In genomic region chr3:101206172-101206571, GRCm38 (mm10) we compare ENCODE assay signal across 8 mouse cellular contexts.
DNase-seq lines count a peak whose midpoint lies in the region; ATAC-seq and TF ChIP-seq lines count a peak whose summit lies in the region.
"Not testable (repeated sequence)": the region's sequence is repeated elsewhere in the genome, so short reads cannot be mapped to it uniquely, and the experiment has no call there.

No protein-coding gene starts in this region.

- not testable (repeated sequence) for TF ChIP-seq CTCF in layer of hippocampus, adult 2 months (conservative IDR thresholded peaks at IDR 0.05)

- not testable (repeated sequence) for H3K4me3 ChIP-seq in layer of hippocampus, adult 2 months

- ATAC-seq in frontal cortex, adult (ENCODE audit: low TSS enrichment) = 0 out of 2 replicates have a peak, but pooled peaks have one; percentile 62

- peak; percentile 46 to 49 for DNase-seq in B cell, adult 2 months
- DNase-seq in T-cell, adult 2 months (ENCODE audit: low spot score) = peak; percentile 15
- peak; percentile 46 to 52 for DNase-seq in adrenal gland, postnatal 36 days
- DNase-seq in heart, postnatal 4 days = peak; percentile 21
- DNase-seq in layer of hippocampus, adult 2 months (ENCODE audit: low spot score in 2 of 2) = peak; percentile 29 to 36
- DNase-seq in right cerebral cortex, postnatal 14 days = peak; percentile 10
- DNase-seq in urinary bladder, postnatal 14 days (ENCODE audit: low spot score) = peak; percentile 26

- H3K27ac ChIP-seq in layer of hippocampus, adult 2 months = not testable (repeated sequence)
